Mouse (Mus musculus) thymus, adult 2 months (tissue): Measurements from ENCODE around the gene Msrb3. TPM values are rescaled to one million over a fixed set of nuclear protein-coding genes. Genes with fewer than 3 reads are reported as not detected.

Experiments used
- DNase-seq: peaks from one replicate; pipeline ENCODE4 v3.0.0; 2021
- H3K27ac ChIP-seq: fragments of 200-500 bp; 2 replicates; pipeline ENCODE4 v1.5.1; 2012; ENCODE audit warnings: low read length, control low read depth; ENCODE audit not compliant: control insufficient read depth, insufficient read depth
- H3K27me3 ChIP-seq: fragments of 200-500 bp; 2 replicates; pipeline ENCODE4 v1.6.1; 2012; ENCODE audit warnings: mild to moderate bottlenecking, low read length, moderate library complexity, mixed read lengths; ENCODE audit not compliant: control insufficient read depth, insufficient read depth
- H3K36me3 ChIP-seq: fragments of 200-500 bp; 2 replicates; pipeline ENCODE4 v1.6.1; 2012; ENCODE audit warnings: mild to moderate bottlenecking, low read length, moderate library complexity; ENCODE audit not compliant: control insufficient read depth, insufficient read depth
- H3K4me1 ChIP-seq: fragments of 200-500 bp; replicated peaks from 2 replicates; pipeline ENCODE4 v1.6.1; 2012; ENCODE audit warnings: low read length; ENCODE audit not compliant: control insufficient read depth, insufficient read depth
- H3K4me3 ChIP-seq: fragments of 200-500 bp; 2 replicates; pipeline ENCODE4 v1.5.1; 2012; ENCODE audit warnings: mild to moderate bottlenecking, low read length, control low read depth, moderate library complexity; ENCODE audit not compliant: control insufficient read depth, insufficient read depth
- CTCF ChIP-seq: fragments of 200-500 bp; IDR thresholded peaks from 2 replicates; pipeline ENCODE4 v1.5.1; 2012; ENCODE audit warnings: mild to moderate bottlenecking, control low read depth, low read length, moderate library complexity, borderline replicate concordance; ENCODE audit not compliant: control insufficient read depth, poor library complexity, insufficient read depth; ENCODE audit errors: extremely low read depth
- POLR2A ChIP-seq: fragments of 200-500 bp; IDR thresholded peaks from 2 replicates; pipeline ENCODE4 v1.6.1; 2012; ENCODE audit warnings: mild to moderate bottlenecking, low read length, control low read depth, moderate library complexity; ENCODE audit not compliant: control insufficient read depth, poor library complexity, insufficient read depth; ENCODE audit errors: extremely low read depth
- WGBS: fragments of 180-500 bp; shearing (Covaris S2); methylation state at CpG from one replicate; pipeline ENCODE4 v1.1.7; 2018; 5-methylcytosine and 5-hydroxymethylcytosine counted together
- polyA plus RNA-seq: library from polyadenylated mRNA; depleted of rRNA; stranded (reverse); fragments of >200 nt; gene quantifications from 2 replicates; pipeline ENCODE4 v1.2.3, GENCODE M21; 2012

Msrb3 gene
- polyA plus RNA-seq, 1 experiment, result 5.4 TPM

- Histone ChIP-seq H3K4me1 (no peaks in the 10 kb centered on the region), H3K36me3 (no peaks in the 10 kb centered on the region), H3K27me3 (no peaks in the 10 kb centered on the region), H3K27ac (no peak overlapping the region), H3K4me3 (no peak overlapping the region)
- no peak for DNase-seq
- WGBS, result 56% methylated on average over 4 of the region's 4 CpGs
- TF ChIP-seq POLR2A, result no peak
- TF ChIP-seq CTCF, result no peak
These were observed 123.5 kb downstream of the Msrb3 start for GRCm38 (mm10) chr10:120775361-120775760.

- DNase-seq, result no peak
- Histone ChIP-seq H3K4me3 (no peak overlapping the region), H3K4me1 (no peaks in the 10 kb centered on the region), H3K27me3 (no peaks in the 10 kb centered on the region), H3K36me3 (no peaks in the 10 kb centered on the region), H3K27ac (no peak overlapping the region)
- 34% methylated on average over 3 of the region's 3 CpGs for WGBS
- TF ChIP-seq CTCF (no peak), POLR2A (no peak)
These were observed 131.5 kb downstream of the Msrb3 start for GRCm38 (mm10) chr10:120767418-120767817.

GRCm38 (mm10) chr10:120765398-120765797, 133.5 kb downstream of the Msrb3 start:
- no peaks in the 10 kb centered on the region for H3K27me3 ChIP-seq
- no peaks in the 10 kb centered on the region for H3K36me3 ChIP-seq
- no peaks in the 10 kb centered on the region for H3K4me1 ChIP-seq
- no peak for TF ChIP-seq CTCF
- no peak for TF ChIP-seq POLR2A
- H3K4me3 ChIP-seq, result no peak overlapping the region
- H3K27ac ChIP-seq, result no peak overlapping the region
- DNase-seq, result no peak
- 94% methylated on average over 11 of the region's 11 CpGs for WGBS

- Histone ChIP-seq H3K4me3 (no peak overlapping the region), H3K27ac (no peak overlapping the region), H3K36me3 (no peaks in the 10 kb centered on the region), H3K27me3 (no peaks in the 10 kb centered on the region), H3K4me1 (no peaks in the 10 kb centered on the region)
- TF ChIP-seq POLR2A, result no peak
- TF ChIP-seq CTCF, result no peak
- 83% methylated on average over 13 of the region's 13 CpGs for WGBS
- DNase-seq, result no peak
These were observed 135.0 kb downstream of the Msrb3 start for GRCm38 (mm10) chr10:120763656-120764466.

- no peak for TF ChIP-seq POLR2A
- WGBS, result 97% methylated on average over 12 of the region's 12 CpGs
- no peak for DNase-seq
- Histone ChIP-seq H3K4me3 (no peak overlapping the region), H3K27me3 (no peaks in the 10 kb centered on the region), H3K36me3 (no peaks in the 10 kb centered on the region), H3K4me1 (no peaks in the 10 kb centered on the region), H3K27ac (no peak overlapping the region)
These were observed 135.9 kb downstream of the Msrb3 start for GRCm38 (mm10) chr10:120762958-120763357.

- WGBS, result 95% methylated on average over 12 of the region's 12 CpGs
- Histone ChIP-seq H3K27ac (no peak overlapping the region), H3K4me1 (no peaks in the 10 kb centered on the region), H3K36me3 (no peaks in the 10 kb centered on the region), H3K27me3 (no peaks in the 10 kb centered on the region), H3K4me3 (no peak overlapping the region)
- no peak for DNase-seq
- TF ChIP-seq POLR2A, result no peak
- no peak for TF ChIP-seq CTCF
These were observed 138.2 kb downstream of the Msrb3 start for GRCm38 (mm10) chr10:120760679-120761078.
